Mouse (Mus musculus) forebrain, embryonic 13.5 days (tissue): ENCODE measurements around the gene D430019H16Rik. TPM values are rescaled to one million over a fixed set of nuclear protein-coding genes. Genes with fewer than 3 reads are reported as not detected.

Source experiments
- ATAC-seq: fragments of 200-750 bp; cut with Nextera tagmentation; 2 replicates; pipeline ENCODE4 v1.8.0; 2017
- H3K27ac ChIP-seq: fragments of 300-500 bp; sonication (generic); 2 replicates; pipeline ENCODE4 v1.5.1; 2015; ENCODE audit warnings: inconsistent platforms, mild to moderate bottlenecking, moderate library complexity
- H3K27me3 ChIP-seq: fragments of 300-500 bp; sonication (generic); 2 replicates; pipeline ENCODE4 v1.6.1; 2015; ENCODE audit warnings: mild to moderate bottlenecking, inconsistent platforms
- H3K36me3 ChIP-seq: fragments of 300-500 bp; sonication (generic); 2 replicates; pipeline ENCODE4 v1.6.1; 2015; ENCODE audit warnings: mild to moderate bottlenecking, inconsistent platforms; ENCODE audit not compliant: poor library complexity, severe bottlenecking
- H3K4me1 ChIP-seq: fragments of 300-500 bp; sonication (generic); 2 replicates; pipeline ENCODE4 v1.6.1; 2015; ENCODE audit warnings: inconsistent platforms
- H3K4me2 ChIP-seq: fragments of 300-500 bp; sonication (generic); 2 replicates; pipeline ENCODE4 v1.6.1; 2015; ENCODE audit warnings: inconsistent platforms, mild to moderate bottlenecking, moderate library complexity
- H3K4me3 ChIP-seq: fragments of 300-500 bp; sonication (generic); 2 replicates; pipeline ENCODE4 v1.5.1; 2015; ENCODE audit warnings: mild to moderate bottlenecking, inconsistent platforms
- H3K9ac ChIP-seq: fragments of 300-500 bp; sonication (generic); 2 replicates; pipeline ENCODE4 v1.6.1; 2015; ENCODE audit warnings: mild to moderate bottlenecking, inconsistent platforms
- H3K9me3 ChIP-seq: fragments of 300-500 bp; sonication (generic); replicated peaks from 2 replicates; pipeline ENCODE4 v1.6.1; 2016; ENCODE audit warnings: inconsistent platforms
- WGBS: fragments of 180-500 bp; shearing (Covaris S2); methylation state at CpG from one replicate; pipeline ENCODE4 v1.1.7; 2015; 5-methylcytosine and 5-hydroxymethylcytosine counted together
- polyA plus RNA-seq: library from polyadenylated mRNA; unstranded; fragments of >200 nt; fragmentation: Nextera tagmentation; extraction: Ambion mirVana; gene quantifications from 2 replicates; pipeline ENCODE4 v1.2.1, GENCODE M21; 2015

Gene D430019H16Rik
- polyA plus RNA-seq: 9.1 and 10.3 TPM in 2 replicates

GRCm38 (mm10) chr12:105453670-105454257, at the start of gene D430019H16Rik:
Gene D430019H16Rik, plus strand, starts transcription at chr12:105453856.
- peak; percentile 94 for ATAC-seq
- peak within 1 kb of the TSS; percentile 88 for H3K9ac ChIP-seq
- H3K4me1 ChIP-seq: peaks cover 38% of the 10 kb centered on the region
- H3K9me3 ChIP-seq: no peaks in the 10 kb centered on the region
- 0% methylated on average over 38 of the region's 38 CpGs for WGBS
- H3K27me3 ChIP-seq: no peaks in the 10 kb centered on the region
- H3K4me2 ChIP-seq: peak within 1 kb of the TSS; percentile 78
- H3K27ac ChIP-seq: peak within 1 kb of the TSS; percentile 82
- H3K36me3 ChIP-seq: no peaks in the 10 kb centered on the region
- H3K4me3 ChIP-seq: peak within 1 kb of the TSS; percentile 85

- Histone ChIP-seq H3K4me3 (no peak overlapping the region), H3K4me2 (no peak overlapping the region), H3K9me3 (no peaks in the 10 kb centered on the region), H3K9ac (no peak overlapping the region), H3K27ac (no peak overlapping the region; the same call in 1 of the 2 replicates), H3K27me3 (no peaks in the 10 kb centered on the region), H3K36me3 (no peaks in the 10 kb centered on the region), H3K4me1 (peaks cover 3% of the 10 kb centered on the region; the same call in 1 of the 2 replicates)
- 77% methylated on average over 6 of the region's 6 CpGs for WGBS
- no peak for ATAC-seq
These were observed 47.6 kb upstream of the D430019H16Rik start for GRCm38 (mm10) chr12:105406008-105406407.

DNA sequence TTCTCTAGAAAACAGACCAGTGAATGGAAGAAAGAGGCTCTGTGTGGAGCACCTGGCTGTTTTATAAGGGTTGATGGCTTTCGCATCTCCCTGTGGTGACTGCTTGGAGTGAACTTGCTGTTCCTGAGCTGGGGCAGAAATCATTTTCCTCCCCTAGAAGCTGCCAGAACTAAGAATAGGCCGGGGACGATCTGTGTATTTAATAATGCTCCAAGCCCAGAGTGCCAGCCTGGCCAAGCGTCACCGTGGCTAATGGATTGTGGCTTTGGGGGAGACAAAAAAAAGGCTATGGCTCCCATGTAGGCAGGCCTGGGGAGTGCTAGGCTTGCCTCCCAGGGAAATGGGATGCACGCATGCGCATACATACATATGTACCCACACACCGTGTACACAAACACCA, 39.7 kb upstream of the D430019H16Rik start:
- Histone ChIP-seq H3K36me3 (no peaks in the 10 kb centered on the region), H3K4me1 (no peaks in the 10 kb centered on the region), H3K4me2 (no peak overlapping the region), H3K27ac (no peak overlapping the region), H3K27me3 (no peaks in the 10 kb centered on the region), H3K9me3 (no peaks in the 10 kb centered on the region), H3K9ac (no peak overlapping the region), H3K4me3 (no peak overlapping the region)
- ATAC-seq: no peak
- 91% methylated on average over 8 of the region's 8 CpGs for WGBS

GRCm38 (mm10) chr12:105420476-105420875, 33.2 kb upstream of the D430019H16Rik start:
- WGBS: 61% methylated on average over 6 of the region's 6 CpGs
- H3K4me2 ChIP-seq: no peak overlapping the region

DNA sequence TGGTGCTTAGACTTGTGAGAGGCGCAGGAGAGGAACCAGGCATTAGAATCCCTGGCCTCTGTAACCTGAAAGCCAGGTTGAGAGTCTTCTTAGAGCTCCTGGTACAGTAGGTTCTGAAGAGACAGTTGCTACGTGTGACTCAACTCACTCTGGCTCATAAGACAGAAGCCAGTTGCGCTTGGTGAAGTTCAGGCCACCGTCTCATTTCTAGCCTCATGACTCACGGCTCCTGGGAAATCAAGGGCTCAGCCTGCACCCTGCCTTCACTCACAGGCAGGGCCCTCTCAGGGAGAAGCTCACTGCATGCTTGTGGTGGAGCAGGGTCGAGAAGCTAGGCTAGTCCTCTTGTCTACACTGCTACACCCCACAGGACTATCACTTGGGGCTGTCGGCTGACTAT, 27.1 kb upstream of the D430019H16Rik start:
- 76% methylated on average over 7 of the region's 7 CpGs for WGBS

More at GRCm38 (mm10) chr12:105420476-105420875, 33.2 kb upstream of the D430019H16Rik start:
- Histone ChIP-seq H3K9me3 (no peaks in the 10 kb centered on the region), H3K9ac (no peak overlapping the region), H3K27me3 (no peaks in the 10 kb centered on the region), H3K36me3 (no peaks in the 10 kb centered on the region), H3K4me1 (no peaks in the 10 kb centered on the region), H3K27ac (no peak overlapping the region), H3K4me3 (no peak overlapping the region)
- no peak for ATAC-seq

DNA sequence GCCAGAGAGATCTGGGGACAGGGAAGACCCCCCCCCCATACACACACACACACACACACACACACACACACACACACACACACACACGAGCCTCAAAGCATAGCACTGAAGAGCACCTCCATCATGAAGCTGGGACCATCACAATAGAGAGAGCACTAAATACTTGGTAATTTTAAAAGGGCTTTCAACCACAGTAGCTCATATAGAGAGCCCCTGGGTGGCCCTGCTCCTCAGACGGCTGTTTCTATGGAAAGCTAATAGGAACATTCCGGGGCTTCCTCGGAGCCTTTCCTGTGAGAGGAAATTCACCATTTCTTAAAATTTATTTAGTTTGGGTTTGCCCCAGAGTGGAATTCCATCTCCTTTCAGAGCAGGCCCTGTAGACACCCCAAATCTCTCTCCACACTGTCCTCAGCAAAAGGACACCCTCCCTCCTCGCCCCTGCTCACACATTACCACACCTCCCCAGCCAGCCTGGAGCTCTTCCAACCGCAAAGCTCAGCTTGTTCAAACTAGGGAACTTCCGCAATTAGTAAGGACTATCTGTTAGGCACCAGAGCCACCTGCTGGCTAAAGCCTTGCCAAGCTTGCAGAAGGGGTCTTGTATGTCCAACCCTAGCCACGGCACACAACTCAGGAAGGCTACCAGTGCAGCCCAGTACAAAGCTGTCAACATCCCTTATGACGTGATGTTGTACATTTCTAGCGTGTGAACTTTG, 26.5 kb upstream of the D430019H16Rik start:
- no peaks in the 10 kb centered on the region for H3K9me3 ChIP-seq
- ATAC-seq: peak; percentile 69
- no peak overlapping the region for H3K4me2 ChIP-seq
- no peak overlapping the region for H3K27ac ChIP-seq
- no peaks in the 10 kb centered on the region; the same call in 1 of the 2 replicates for H3K27me3 ChIP-seq
- H3K9ac ChIP-seq: no peak overlapping the region
- no peaks in the 10 kb centered on the region for H3K36me3 ChIP-seq
- H3K4me1 ChIP-seq: no peaks in the 10 kb centered on the region
- 33% methylated on average over 10 of the region's 10 CpGs for WGBS
- H3K4me3 ChIP-seq: no peak overlapping the region

More for the DNA sequence above, 27.1 kb upstream of the D430019H16Rik start:
- H3K9me3 ChIP-seq: no peaks in the 10 kb centered on the region
- no peaks in the 10 kb centered on the region for H3K36me3 ChIP-seq
- no peak for ATAC-seq
- H3K9ac ChIP-seq: no peak overlapping the region
- H3K27me3 ChIP-seq: no peaks in the 10 kb centered on the region; the same call in 1 of the 2 replicates
- H3K4me2 ChIP-seq: no peak overlapping the region
- no peak overlapping the region for H3K27ac ChIP-seq
- no peak overlapping the region for H3K4me3 ChIP-seq
- H3K4me1 ChIP-seq: no peaks in the 10 kb centered on the region

DNA sequence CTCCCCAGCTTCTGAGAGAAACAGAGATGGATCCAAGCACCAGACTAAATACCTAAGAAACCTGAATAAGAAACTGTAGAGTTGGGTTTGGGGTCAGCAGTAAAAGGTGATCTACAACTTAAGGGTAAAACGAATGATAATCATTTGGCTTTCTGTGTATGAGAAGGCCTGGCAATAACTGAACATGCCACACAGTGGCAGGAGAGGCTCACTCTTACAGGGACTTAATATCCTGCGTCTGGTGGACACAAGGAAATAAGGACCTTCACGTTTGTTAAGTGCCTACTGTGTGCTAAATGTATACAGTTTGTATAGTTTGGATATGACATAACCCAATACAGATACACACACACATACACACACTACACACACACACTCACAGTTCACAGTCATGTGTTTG, 21.8 kb upstream of the D430019H16Rik start:
- Histone ChIP-seq H3K4me1 (no peaks in the 10 kb centered on the region), H3K4me3 (no peak overlapping the region), H3K4me2 (no peak overlapping the region), H3K27ac (no peak overlapping the region), H3K36me3 (no peaks in the 10 kb centered on the region), H3K9ac (no peak overlapping the region), H3K9me3 (no peaks in the 10 kb centered on the region), H3K27me3 (no peaks in the 10 kb centered on the region; the same call in 1 of the 2 replicates)
- no peak for ATAC-seq
- WGBS: 63% methylated on average over 3 of the region's 3 CpGs

- no peaks in the 10 kb centered on the region for H3K9me3 ChIP-seq
- H3K4me1 ChIP-seq: no peaks in the 10 kb centered on the region
- no peak overlapping the region for H3K4me3 ChIP-seq
- ATAC-seq: no peak
- no peaks in the 10 kb centered on the region; the same call in 1 of the 2 replicates for H3K27me3 ChIP-seq
- no peak overlapping the region for H3K9ac ChIP-seq
- H3K36me3 ChIP-seq: no peaks in the 10 kb centered on the region
- no peak overlapping the region for H3K27ac ChIP-seq
- no peak overlapping the region for H3K4me2 ChIP-seq
- 72% methylated on average over 3 of the region's 3 CpGs for WGBS
These were observed 20.8 kb upstream of the D430019H16Rik start for GRCm38 (mm10) chr12:105432807-105433206.

DNA sequence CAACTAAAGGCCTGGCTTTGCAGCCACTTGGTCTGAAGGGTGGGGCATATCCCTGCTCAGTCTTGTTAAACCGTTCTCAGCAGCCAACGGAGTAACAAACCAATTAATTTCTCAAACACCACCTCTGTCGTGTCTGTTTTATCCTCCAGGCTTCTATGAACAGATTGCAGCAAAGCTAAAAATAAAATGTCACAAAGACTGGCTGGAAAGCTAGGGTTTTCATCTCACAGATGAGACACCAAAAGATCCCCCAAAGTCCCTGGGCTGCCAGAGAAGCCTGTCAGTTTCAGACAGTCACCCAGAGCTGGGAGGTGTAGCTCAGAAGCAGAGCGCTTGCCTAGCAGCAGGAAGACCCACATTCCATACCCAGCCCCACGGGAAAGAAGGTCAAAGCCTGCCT, 15.4 kb upstream of the D430019H16Rik start:
- Histone ChIP-seq H3K27ac (no peak overlapping the region), H3K36me3 (no peaks in the 10 kb centered on the region), H3K4me2 (no peak overlapping the region), H3K9me3 (no peaks in the 10 kb centered on the region), H3K4me1 (no peaks in the 10 kb centered on the region), H3K27me3 (no peaks in the 10 kb centered on the region), H3K9ac (no peak overlapping the region), H3K4me3 (no peak overlapping the region)
- 61% methylated on average over 5 of the region's 5 CpGs for WGBS
- no peak for ATAC-seq

GRCm38 (mm10) chr12:105439976-105440375, 13.7 kb upstream of the D430019H16Rik start:
- H3K9ac ChIP-seq: no peak overlapping the region
- no peaks in the 10 kb centered on the region for H3K27me3 ChIP-seq
- no peak overlapping the region for H3K4me2 ChIP-seq
- no peak overlapping the region for H3K27ac ChIP-seq
- H3K36me3 ChIP-seq: no peaks in the 10 kb centered on the region
- ATAC-seq: no peak
- H3K4me1 ChIP-seq: no peaks in the 10 kb centered on the region
- no peaks in the 10 kb centered on the region for H3K9me3 ChIP-seq
- no peak overlapping the region for H3K4me3 ChIP-seq
- 73% methylated on average over 6 of the region's 6 CpGs for WGBS

- H3K9ac ChIP-seq: no peak overlapping the region
- ATAC-seq: no peak
- WGBS: 65% methylated on average over 5 of the region's 5 CpGs
- H3K4me3 ChIP-seq: no peak overlapping the region
- H3K27ac ChIP-seq: no peak overlapping the region
- no peak overlapping the region for H3K4me2 ChIP-seq
- H3K36me3 ChIP-seq: no peaks in the 10 kb centered on the region
- H3K4me1 ChIP-seq: no peaks in the 10 kb centered on the region
- H3K27me3 ChIP-seq: no peaks in the 10 kb centered on the region
- H3K9me3 ChIP-seq: no peaks in the 10 kb centered on the region
These were observed 10.1 kb upstream of the D430019H16Rik start for GRCm38 (mm10) chr12:105443569-105443968.

DNA sequence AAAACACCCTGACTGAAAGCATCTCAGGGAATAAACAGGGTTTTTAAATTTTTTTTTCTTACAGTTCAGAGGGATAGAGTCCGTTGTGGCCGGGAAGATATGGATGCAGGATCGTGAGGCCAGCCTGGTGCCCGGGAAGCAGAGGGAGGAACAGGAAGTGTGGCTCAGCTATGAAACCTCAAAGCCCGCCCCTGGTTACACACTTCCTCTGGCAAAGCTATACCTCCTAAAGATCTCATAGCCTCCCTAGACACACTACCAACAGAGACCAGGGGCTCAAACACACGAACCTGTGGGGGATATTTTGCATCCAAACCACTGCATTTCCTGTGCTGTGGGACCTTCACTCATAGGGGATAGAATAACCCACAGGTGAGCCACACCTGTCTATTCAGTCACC, 7.9 kb upstream of the D430019H16Rik start:
- Histone ChIP-seq H3K27ac (no peak overlapping the region), H3K36me3 (no peaks in the 10 kb centered on the region), H3K4me1 (no peaks in the 10 kb centered on the region), H3K27me3 (no peaks in the 10 kb centered on the region), H3K4me3 (no peak overlapping the region), H3K4me2 (no peak overlapping the region), H3K9ac (no peak overlapping the region), H3K9me3 (no peaks in the 10 kb centered on the region)
- no peak for ATAC-seq
- WGBS: 78% methylated on average over 6 of the region's 6 CpGs
